Mouse (Mus musculus) retina, postnatal 1 day (tissue): ENCODE data around the gene Gm29133.
A peak's percentile ranks its signal among the peaks of the same experiment; 100 is the strongest.

ENCODE experiments used
- DNase-seq: peaks from one replicate; pipeline ENCODE4 v3.0.0-alpha.2; 2012

Gm29133 gene

GRCm38 (mm10) chr3:75747897-75748296 is at the start of gene Gm29133:
Gene Gm29133 (plus strand): TSS chr3:75748197.
- DNase-seq, result no peak

GRCm38 (mm10) chr3:75699088-75699487 is 48.9 kb upstream of the Gm29133 start:
- DNase-seq, result no peak

GRCm38 (mm10) chr3:75701336-75701735 is 46.7 kb upstream of the Gm29133 start:
- DNase-seq, result no peak

- no peak for DNase-seq
These were observed 41.5 kb upstream of the Gm29133 start for GRCm38 (mm10) chr3:75706536-75706935.

- DNase-seq, result no peak
These were observed 34.2 kb upstream of the Gm29133 start for GRCm38 (mm10) chr3:75713678-75714295.

- DNase-seq, result peak; percentile 45
These were observed 27.3 kb upstream of the Gm29133 start for GRCm38 (mm10) chr3:75720663-75721062.

- DNase-seq, result no peak
These were observed 16.9 kb upstream of the Gm29133 start for GRCm38 (mm10) chr3:75730982-75731600.

- no peak for DNase-seq
These were observed 4.1 kb upstream of the Gm29133 start for GRCm38 (mm10) chr3:75743664-75744437.

- DNase-seq, result no peak
These were observed 2.7 kb upstream of the Gm29133 start for GRCm38 (mm10) chr3:75745343-75745742.

- no peak for DNase-seq
These were observed 15.4 kb downstream of the Gm29133 start for GRCm38 (mm10) chr3:75763351-75763750.

- DNase-seq, result no peak
These were observed 26.3 kb downstream of the Gm29133 start for GRCm38 (mm10) chr3:75774253-75774652.

- no peak for DNase-seq
These were observed 60.0 kb downstream of the Gm29133 start for GRCm38 (mm10) chr3:75808001-75808400.

GRCm38 (mm10) chr3:75823934-75824333 is 75.9 kb downstream of the Gm29133 start:
- DNase-seq, result no peak

GRCm38 (mm10) chr3:75824458-75824857 is 76.5 kb downstream of the Gm29133 start:
- DNase-seq, result no peak

- no peak for DNase-seq
These were observed 86.8 kb downstream of the Gm29133 start for GRCm38 (mm10) chr3:75834827-75835226.

- no peak for DNase-seq
These were observed 87.4 kb downstream of the Gm29133 start for GRCm38 (mm10) chr3:75835286-75835967.
